Mouse (Mus musculus) heart, adult 2 months (tissue): ENCODE data around the gene Tmem268. TPM values are rescaled to one million over a fixed set of nuclear protein-coding genes. Genes with fewer than 3 reads are reported as not detected.

ENCODE experiments used
- DNase-seq, 2 experiments: peaks; one replicate each; pipeline ENCODE4 v3.0.0; 2021
- H3K27ac ChIP-seq: fragments of 200-600 bp; 2 replicates; pipeline ENCODE4 v1.8.1; 2022
- H3K27me3 ChIP-seq: fragments of 200-500 bp; 2 replicates; pipeline ENCODE4 v1.6.1; 2012; ENCODE audit warnings: mild to moderate bottlenecking, low read length, inconsistent platforms, mixed read lengths; ENCODE audit not compliant: control insufficient read depth, insufficient read depth
- H3K36me3 ChIP-seq: fragments of 200-500 bp; 2 replicates; pipeline ENCODE4 v1.6.1; 2012; ENCODE audit warnings: low read length, inconsistent platforms; ENCODE audit not compliant: control insufficient read depth, insufficient read depth
- H3K4me1 ChIP-seq: fragments of 200-500 bp; 2 replicates; pipeline ENCODE4 v1.6.1; 2011; ENCODE audit warnings: low read length; ENCODE audit not compliant: control insufficient read depth, insufficient read depth
- H3K4me3 ChIP-seq: fragments of 200-600 bp; 2 replicates; pipeline ENCODE4 v1.8.1; 2022
- H3K79me2 ChIP-seq: fragments of 200-500 bp; replicated peaks from 2 replicates; pipeline ENCODE4 v1.6.1; 2012; ENCODE audit warnings: mild to moderate bottlenecking, inconsistent platforms, low read length, moderate library complexity, mixed read lengths; ENCODE audit not compliant: control insufficient read depth, insufficient read depth
- H3K9ac ChIP-seq: fragments of 200-500 bp; 2 replicates; pipeline ENCODE4 v1.6.1; 2012; ENCODE audit warnings: low read depth, mild to moderate bottlenecking, control low read depth, inconsistent platforms, low read length, mixed read lengths
- CTCF ChIP-seq: fragments of 200-600 bp; IDR thresholded peaks from 2 replicates; pipeline ENCODE4 v1.8.1; 2022; ENCODE audit warnings: antibody characterized with exemption, mild to moderate bottlenecking, moderate library complexity
- EP300 ChIP-seq: fragments of 200-500 bp; IDR thresholded peaks from 2 replicates; pipeline ENCODE4 v1.6.1; 2011; ENCODE audit warnings: low read depth, low read length, control low read depth; ENCODE audit not compliant: insufficient read depth
- POLR2A ChIP-seq: fragments of 200-500 bp; IDR thresholded peaks from 2 replicates; pipeline ENCODE4 v1.6.1; 2011; ENCODE audit warnings: mild to moderate bottlenecking, low read depth, low read length, control low read depth; ENCODE audit not compliant: insufficient read depth
- WGBS: fragments of 180-500 bp; shearing (Covaris S2); methylation state at CpG from one replicate; pipeline ENCODE4 v1.1.7; 2018; 5-methylcytosine and 5-hydroxymethylcytosine counted together
- intact Hi-C: fragments of 180-260 bp; cut with DNase I; formaldehyde crosslinking; loops from one replicate; pipeline ENCODE4 v1.15.1; 2025
- polyA plus RNA-seq: library from polyadenylated mRNA; depleted of rRNA; stranded (reverse); fragments of >200 nt; gene quantifications from 2 replicates; pipeline ENCODE4 v1.2.3, GENCODE M21; 2012
- total RNA-seq, 2 experiments: library from RNA; stranded (reverse); gene quantifications; 2 replicates each; pipeline ENCODE4 v1.2.3; 2021

Gene Tmem268
- total and polyA plus RNA-seq, 3 experiments = 8.3 to 11.0 (median 10.9) TPM

DNA sequence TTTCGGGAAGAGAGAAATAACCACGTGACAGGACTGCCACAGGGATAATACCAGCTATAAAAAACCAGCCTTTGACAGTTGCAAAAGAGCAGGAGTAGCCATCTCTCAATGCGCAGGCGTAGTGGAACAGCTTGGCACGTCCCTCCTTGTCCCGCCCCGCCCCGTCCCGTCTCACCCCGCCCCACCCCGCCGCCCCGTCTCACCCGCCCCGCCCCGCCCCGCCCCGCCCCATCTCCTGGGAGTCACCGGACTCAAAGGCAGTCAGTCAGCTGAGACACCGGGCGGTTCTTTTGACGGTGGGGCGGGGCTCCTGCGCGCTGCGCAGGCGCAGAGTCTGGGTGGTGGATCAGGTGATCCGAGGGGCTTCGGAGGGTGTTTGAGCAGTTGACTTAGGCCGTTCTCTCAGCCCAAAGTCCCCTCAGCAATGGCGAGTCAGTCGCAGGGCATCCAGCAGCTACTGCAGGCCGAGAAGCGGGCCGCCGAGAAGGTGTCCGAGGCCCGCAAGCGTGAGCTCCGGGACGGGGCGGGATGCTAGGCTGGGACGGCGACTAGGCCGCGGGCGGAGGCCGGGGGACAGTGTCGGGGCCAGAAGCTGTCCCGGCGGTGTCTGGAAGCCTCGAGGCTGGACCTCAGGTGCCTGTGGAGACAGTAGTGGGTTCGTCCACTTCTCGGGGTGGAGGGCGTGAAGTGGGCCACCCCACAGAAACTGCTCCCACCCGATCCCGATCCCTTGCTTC is 13.9 kb upstream of the Tmem268 start, which contains the start of gene Atp6v1g1:
TSS of gene Atp6v1g1 (plus strand) at position 279 of the 737 bp plus-strand sequence.
- TF ChIP-seq POLR2A (peak; percentile 81), EP300 (no peak), CTCF (no peak)
- Histone ChIP-seq H3K4me3 (peak within 1 kb of the TSS; percentile 84), H3K79me2 (no peaks in the 10 kb centered on the region; the same call in 1 of the 2 replicates), H3K9ac (peak within 1 kb of the TSS; percentile 97), H3K4me1 (peaks cover 10% of the 10 kb centered on the region), H3K27me3 (no peaks in the 10 kb centered on the region), H3K36me3 (peaks cover 21% of the 10 kb centered on the region), H3K27ac (peak within 1 kb of the TSS; percentile 89)
- peak; percentile 95 to 97 for DNase-seq
- whole genome bisulfite sequencing = under 1% methylated on average over 57 of the region's 57 CpGs
- intact Hi-C loops = loop anchor here (1.0 to 5.0 kb wide), 3 partner anchors 14 to 127 kb away; partner anchors contain the start of genes Tmem268 and Whrn

DNA sequence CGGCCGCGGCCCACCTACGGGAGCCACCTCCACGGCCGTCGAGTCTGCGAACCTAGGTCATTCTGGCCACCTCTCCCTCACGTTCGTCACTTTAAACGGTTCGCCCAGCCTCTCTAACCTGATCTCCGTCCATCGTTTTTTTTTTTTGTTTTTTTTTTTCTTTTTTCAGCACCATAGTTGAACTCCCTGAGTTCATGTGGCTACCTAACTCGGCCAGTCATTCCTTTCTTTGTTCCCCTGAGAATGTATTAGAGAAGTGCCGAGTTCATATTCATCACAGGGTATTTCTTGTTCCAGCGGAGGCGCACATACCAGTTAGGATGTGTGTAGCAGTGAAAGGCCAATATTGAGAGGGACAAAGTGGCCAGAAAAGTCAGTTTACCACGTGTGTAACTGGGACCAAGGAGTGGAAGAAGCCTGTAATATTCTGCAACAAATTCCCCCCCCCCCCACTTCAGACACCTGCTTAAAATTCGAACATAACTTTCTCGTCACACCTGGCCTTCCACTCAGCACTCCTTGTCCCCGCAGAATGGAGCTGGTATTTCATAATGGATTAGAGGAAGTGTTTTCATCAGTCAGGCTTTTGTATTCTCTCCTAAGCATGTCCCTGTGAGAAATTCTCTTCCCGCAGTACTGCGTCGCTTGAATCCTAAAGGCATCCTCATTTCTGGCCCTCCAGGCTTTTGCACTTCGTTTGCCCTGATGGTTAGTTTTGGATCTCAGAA is 13.2 kb upstream of the Tmem268 start:
- H3K27ac ChIP-seq = peak overlapping the region; percentile 89
- DNase-seq = no peak
- H3K36me3 ChIP-seq = peaks cover 21% of the 10 kb centered on the region
- intact Hi-C loops = loop anchor here (1.0 kb wide), 1 partner anchor 13 kb away; the partner anchor contains the start of gene Tmem268
- H3K4me3 ChIP-seq = peak overlapping the region; percentile 84
- TF ChIP-seq POLR2A = no peak
- no peak for TF ChIP-seq CTCF
- TF ChIP-seq EP300 = no peak
- peak overlapping the region; percentile 97 for H3K9ac ChIP-seq
- H3K27me3 ChIP-seq = no peaks in the 10 kb centered on the region
- H3K4me1 ChIP-seq = peaks cover 10% of the 10 kb centered on the region
- H3K79me2 ChIP-seq = no peaks in the 10 kb centered on the region; the same call in 1 of the 2 replicates
- WGBS = 9% methylated on average over 26 of the region's 26 CpGs

DNA sequence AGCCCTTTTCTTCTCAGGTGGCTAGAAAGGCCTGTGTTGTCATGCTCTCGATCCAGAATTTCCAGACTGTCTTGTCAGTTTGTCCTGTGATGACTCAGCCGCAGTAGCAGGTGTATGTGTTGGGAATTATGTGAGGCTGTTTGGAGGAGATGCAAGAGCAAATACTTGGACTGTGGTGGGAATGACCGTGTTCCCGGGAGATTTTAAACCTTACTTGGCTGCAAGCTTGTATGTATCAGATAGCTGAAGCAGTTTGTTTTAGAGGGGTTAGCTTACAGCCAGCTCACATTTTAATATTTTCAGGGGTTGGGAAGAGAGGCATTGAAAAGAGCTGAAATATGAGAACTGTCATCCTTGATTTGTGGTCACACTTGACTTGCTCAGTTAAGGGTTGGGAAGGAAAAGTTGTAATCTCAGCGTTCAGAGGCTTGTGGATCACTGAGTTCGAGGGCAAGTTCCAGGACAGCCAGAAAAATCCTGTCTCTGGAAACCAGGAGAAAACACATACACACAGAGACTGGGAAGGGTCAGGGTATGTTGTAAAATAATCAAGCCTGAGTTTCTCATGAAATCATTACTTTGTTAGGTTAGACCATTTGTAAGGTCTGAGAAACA is 12.0 kb upstream of the Tmem268 start:
- Histone ChIP-seq H3K9ac (no peak overlapping the region), H3K4me1 (peaks cover 10% of the 10 kb centered on the region), H3K27me3 (no peaks in the 10 kb centered on the region), H3K27ac (no peak overlapping the region), H3K36me3 (peaks cover 23% of the 10 kb centered on the region), H3K79me2 (no peaks in the 10 kb centered on the region; the same call in 1 of the 2 replicates), H3K4me3 (no peak overlapping the region)
- DNase-seq = no peak
- 55% methylated on average over 6 of the region's 6 CpGs for WGBS
- TF ChIP-seq POLR2A (no peak), CTCF (no peak), EP300 (no peak)
- intact Hi-C loops = no loop called here

DNA sequence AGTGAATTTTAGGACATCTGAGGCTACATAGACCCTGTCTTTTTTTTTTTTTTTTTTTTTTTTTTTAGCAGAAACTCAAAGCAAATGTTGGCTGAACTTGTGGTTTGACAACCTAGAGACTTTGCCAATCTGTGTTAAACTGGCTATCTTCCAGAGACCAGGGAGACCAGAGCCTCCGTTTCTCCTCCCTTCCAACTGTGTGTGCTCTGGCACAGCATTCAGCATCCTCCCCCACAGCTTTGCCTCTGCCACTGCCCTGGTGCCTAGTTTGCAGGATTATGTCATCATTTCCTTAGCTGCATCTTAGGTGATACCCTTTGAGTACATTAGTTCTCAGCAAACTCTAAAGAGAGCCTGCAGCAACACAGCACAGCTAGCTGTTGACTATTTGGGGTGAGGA is 10.8 kb upstream of the Tmem268 start:
- DNase-seq = no peak
- H3K4me3 ChIP-seq = no peak overlapping the region
- H3K27me3 ChIP-seq = no peaks in the 10 kb centered on the region
- intact Hi-C loops = no loop called here
- WGBS = 12% methylated on average over 1 of the region's 1 CpGs
- no peaks in the 10 kb centered on the region; the same call in 1 of the 2 replicates for H3K79me2 ChIP-seq
- no peak for TF ChIP-seq CTCF
- no peak for TF ChIP-seq EP300
- TF ChIP-seq POLR2A = no peak
- peaks cover 8% of the 10 kb centered on the region for H3K4me1 ChIP-seq
- peaks cover 21% of the 10 kb centered on the region for H3K36me3 ChIP-seq
- no peak overlapping the region for H3K27ac ChIP-seq
- no peak overlapping the region for H3K9ac ChIP-seq

DNA sequence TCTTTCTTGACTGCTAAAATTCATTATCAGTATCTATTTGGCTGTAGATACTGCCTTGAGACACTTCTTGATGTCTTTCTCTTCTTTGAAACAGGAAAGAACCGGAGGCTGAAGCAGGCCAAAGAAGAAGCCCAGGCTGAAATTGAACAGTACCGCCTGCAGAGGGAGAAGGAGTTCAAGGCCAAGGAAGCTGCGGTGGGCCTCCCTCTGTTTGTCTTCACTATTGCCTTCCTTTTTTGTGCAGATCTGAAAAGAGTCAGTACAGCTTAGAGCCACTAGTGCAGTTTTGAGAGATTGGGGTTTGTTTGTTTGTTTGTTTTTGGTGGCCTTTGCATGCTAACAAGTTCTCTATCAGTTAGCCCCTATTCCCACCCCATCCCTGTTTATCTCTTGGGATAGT is 10.1 kb upstream of the Tmem268 start:
- Histone ChIP-seq H3K27ac (no peak overlapping the region), H3K27me3 (no peaks in the 10 kb centered on the region), H3K4me3 (no peak overlapping the region), H3K79me2 (no peaks in the 10 kb centered on the region; the same call in 1 of the 2 replicates), H3K4me1 (peaks cover 8% of the 10 kb centered on the region), H3K36me3 (peaks cover 21% of the 10 kb centered on the region), H3K9ac (no peak overlapping the region)
- WGBS = 79% methylated on average over 3 of the region's 3 CpGs
- TF ChIP-seq EP300 (no peak), CTCF (no peak), POLR2A (no peak)
- intact Hi-C loops = no loop called here
- no peak for DNase-seq
